18 mouse cellular contexts compared by ENCODE assay signal in the genomic region with DNA sequence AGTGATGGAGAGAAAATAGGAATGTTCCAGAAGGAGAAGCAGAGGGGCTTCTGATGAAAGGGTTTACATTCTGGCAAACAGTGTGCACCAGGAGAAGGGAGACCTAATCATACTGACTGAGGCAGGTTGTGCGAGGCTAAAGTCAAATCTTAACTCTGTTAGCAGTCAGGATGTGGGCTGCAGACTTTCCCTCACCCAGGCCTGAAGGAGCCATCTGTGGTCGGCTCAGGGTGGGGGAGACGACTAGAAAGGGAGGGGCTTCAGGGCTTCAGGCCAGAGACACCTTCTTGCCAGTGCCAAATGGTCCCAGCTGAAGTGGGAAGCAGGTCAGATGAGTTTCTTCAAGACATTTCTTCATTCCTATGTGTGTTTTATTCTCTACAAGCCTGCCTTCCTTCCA. TPM values are rescaled to one million over a fixed set of nuclear protein-coding genes. Genes with fewer than 3 reads are reported as not detected.
DNase-seq lines count a peak whose midpoint lies in the region; ATAC-seq lines count a peak whose summit lies in the region.
"Had no signal": no experiment of that assay in that cellular context is flagged by ENCODE, and none has a peak within 500 bp of the region (broad histone marks: within the 10 kb centered on the region; RNA-seq: fewer than 3 reads in every experiment).

No protein-coding gene starts in this region.

- H3K9ac ChIP-seq in liver, embryonic 11.5 days (ENCODE audit: low read depth, low read length): no peak overlapping the region
- H3K9ac ChIP-seq: embryonic facial prominence, embryonic 12.5 days; forebrain, embryonic 15.5 days; heart, embryonic 12.5 days; hindbrain, embryonic 15.5 days had no signal

- no peak overlapping the region for H3K4me3 ChIP-seq in liver, embryonic 11.5 days (ENCODE audit: low read depth, low read length)
- H3K4me3 ChIP-seq: embryonic facial prominence, embryonic 12.5 days; forebrain, embryonic 15.5 days; heart, embryonic 12.5 days; hindbrain, embryonic 15.5 days had no signal

- ATAC-seq in megakaryocyte progenitor cell, adult 5-6 weeks (replicated peaks; ENCODE audit: poor library complexity): peak; percentile 40; the same call in 1 of the 2 replicates
- no peak for ATAC-seq in liver, embryonic 11.5 days (replicated peaks; ENCODE audit: low FRiP score)
- ATAC-seq: forebrain, embryonic 15.5 days had no signal

- 25% methylated on average over 3 of the region's 3 CpGs for WGBS in liver, embryonic 11.5 days

- H3K4me1 ChIP-seq in liver, embryonic 11.5 days (replicated peaks; ENCODE audit: control insufficient read depth, insufficient read depth, low read length): no peaks in the 10 kb centered on the region
- H3K4me1 ChIP-seq: embryonic facial prominence, embryonic 12.5 days; forebrain, embryonic 15.5 days; hindbrain, embryonic 15.5 days had no signal

- H3K27ac ChIP-seq in liver, embryonic 11.5 days (ENCODE audit: low read depth, low read length): no peak overlapping the region
- H3K27ac ChIP-seq: embryonic facial prominence, embryonic 12.5 days; forebrain, embryonic 15.5 days; hindbrain, embryonic 15.5 days had no signal

- H3K9me3 ChIP-seq in liver, embryonic 11.5 days (ENCODE audit: control insufficient read depth, low read length): no peaks in the 10 kb centered on the region
- H3K9me3 ChIP-seq: embryonic facial prominence, embryonic 12.5 days; forebrain, embryonic 15.5 days; heart, embryonic 12.5 days; hindbrain, embryonic 15.5 days had no signal

- no peaks in the 10 kb centered on the region for H3K36me3 ChIP-seq in liver, embryonic 11.5 days (ENCODE audit: control insufficient read depth, insufficient read depth, low read length)
- H3K36me3 ChIP-seq: embryonic facial prominence, embryonic 12.5 days; forebrain, embryonic 15.5 days; heart, embryonic 12.5 days; hindbrain, embryonic 15.5 days had no signal

- peak; percentile 35 to 52 for DNase-seq in CD8-positive naive resting alpha-beta T cell, adult 2 months (ENCODE audit: low read depth in 2 of 2, low spot score in 2 of 2)
- peak; percentile 73 for DNase-seq in thymus, postnatal 0 days (ENCODE audit: low spot score)
- DNase-seq in thymus, postnatal 36 days: peak; percentile 57 to 71
- DNase-seq in right cerebral cortex, postnatal 4 days: no peak
- no peak for DNase-seq in right cerebral cortex, postnatal 10 days (ENCODE audit: low spot score in 2 of 2)
- DNase-seq in liver, embryonic 11.5 days (ENCODE audit: low spot score): no peak
- no peak for DNase-seq in cerebellum, postnatal 14 days
- DNase-seq: adrenal gland, postnatal 10 days; cerebellum, adult 11 months; cerebellum, adult 9-11 months; gastrocnemius, postnatal 14 days had no signal

- no peaks in the 10 kb centered on the region; the same call in 1 of the 2 replicates for H3K27me3 ChIP-seq in liver, embryonic 11.5 days (replicated peaks; ENCODE audit: control insufficient read depth, insufficient read depth, low read length)
- H3K27me3 ChIP-seq: embryonic facial prominence, embryonic 12.5 days; forebrain, embryonic 15.5 days; hindbrain, embryonic 15.5 days had no signal

- H3K4me2 ChIP-seq in liver, embryonic 11.5 days: no peak overlapping the region
- H3K4me2 ChIP-seq: embryonic facial prominence, embryonic 12.5 days; forebrain, embryonic 15.5 days; heart, embryonic 12.5 days; hindbrain, embryonic 15.5 days had no signal

RNA-seq across cellular contexts. Expression of a gene that starts 19.2 kb away (rescaled TPM):
- total RNA-seq in megakaryocyte progenitor cell, adult 5-6 weeks (2015): not detected in 2 replicates
- total RNA-seq in megakaryocyte progenitor cell, adult 5-6 weeks (2017): not detected in 2 replicates
- 5.4 and 6.6 TPM in 2 replicates for polyA plus RNA-seq in thymus, postnatal 0 days (2015; fragmentation: Nextera tagmentation; extraction: Ambion mirVana)
- 1.9 and 2.3 TPM in 2 replicates for polyA plus RNA-seq in liver, embryonic 11.5 days (2014; fragmentation: Nextera tagmentation; extraction: Ambion mirVana)

RNA-seq across cellular contexts. Expression of a gene that starts 19.4 kb away (rescaled TPM):
- 0.89 and 2.0 TPM in 2 replicates for total RNA-seq in megakaryocyte progenitor cell, adult 5-6 weeks (2015)
- 3.4 and 4.6 TPM in 2 replicates for total RNA-seq in megakaryocyte progenitor cell, adult 5-6 weeks (2017)
- polyA plus RNA-seq in thymus, postnatal 0 days (2015; fragmentation: Nextera tagmentation; extraction: Ambion mirVana): 7.2 and 8.1 TPM in 2 replicates
- 0.16 and 0.18 TPM in 2 replicates for polyA plus RNA-seq in liver, embryonic 11.5 days (2014; fragmentation: Nextera tagmentation; extraction: Ambion mirVana)
- total RNA-seq: heart, adult 8-10 months had no signal
- polyA plus RNA-seq: forebrain, embryonic 11.5 days had no signal

RNA-seq across cellular contexts. Expression of a gene that starts 39.8 kb away (rescaled TPM):
- not detected in 2 replicates for total RNA-seq in megakaryocyte progenitor cell, adult 5-6 weeks (2015)
- total RNA-seq in megakaryocyte progenitor cell, adult 5-6 weeks (2017): not detected in 2 replicates
- polyA plus RNA-seq in thymus, postnatal 0 days (2015; fragmentation: Nextera tagmentation; extraction: Ambion mirVana): 8.0 and 9.1 TPM in 2 replicates
- polyA plus RNA-seq in liver, embryonic 11.5 days (2014; fragmentation: Nextera tagmentation; extraction: Ambion mirVana): 0.22 and 0.41 TPM in 2 replicates

RNA-seq across cellular contexts. Expression of a gene that starts 43.4 kb away (rescaled TPM):
- total RNA-seq in megakaryocyte progenitor cell, adult 5-6 weeks (2015): 0.20 and 0.35 TPM in 2 replicates
- total RNA-seq in megakaryocyte progenitor cell, adult 5-6 weeks (2017): 0.58 and 2.1 TPM in 2 replicates
- polyA plus RNA-seq in thymus, postnatal 0 days (2015; fragmentation: Nextera tagmentation; extraction: Ambion mirVana): 7.7 and 8.9 TPM in 2 replicates
- polyA plus RNA-seq in liver, embryonic 11.5 days (2014; fragmentation: Nextera tagmentation; extraction: Ambion mirVana): 1.0 and 1.3 TPM in 2 replicates

RNA-seq across cellular contexts. Expression of a gene that starts 58.8 kb away (rescaled TPM):
- not detected in 2 replicates for total RNA-seq in megakaryocyte progenitor cell, adult 5-6 weeks (2015)
- total RNA-seq in megakaryocyte progenitor cell, adult 5-6 weeks (2017): not detected in 2 replicates
- 5.9 and 7.4 TPM in 2 replicates for polyA plus RNA-seq in thymus, postnatal 0 days (2015; fragmentation: Nextera tagmentation; extraction: Ambion mirVana)
- polyA plus RNA-seq in liver, embryonic 11.5 days (2014; fragmentation: Nextera tagmentation; extraction: Ambion mirVana): 6.4 and 6.5 TPM in 2 replicates

Comparison
In these comparisons a context has a peak if more than half of its experiments do, and no peak if none do; other contexts are left out.
1. DNase-seq: peak in CD8-positive naive resting alpha-beta T cell, adult 2 months (2 of 2), thymus, postnatal 0 days (single experiment) and thymus, postnatal 36 days (2 of 2); none in right cerebral cortex, postnatal 4 days (single experiment), right cerebral cortex, postnatal 10 days (0 of 2), liver, embryonic 11.5 days (single experiment) and cerebellum, postnatal 14 days (0 of 2).